Comparison of ENCODE assay signal across 10 mouse cellular contexts in genomic region chr3:63919634-63920033, GRCm38 (mm10). TPM values are rescaled to one million over a fixed set of nuclear protein-coding genes. Genes with fewer than 3 reads are reported as not detected.
A peak's percentile ranks its signal among the peaks of the same experiment; 100 is the strongest.
DNase-seq lines count a peak whose midpoint lies in the region; ATAC-seq and TF ChIP-seq lines count a peak whose summit lies in the region.
"Had no signal": no experiment of that assay in that cellular context is flagged by ENCODE, and none has a peak within 500 bp of the region (broad histone marks: within the 10 kb centered on the region; RNA-seq: fewer than 3 reads in every experiment).

No protein-coding gene starts in this region.

- no peak overlapping the region for H3K4me3 ChIP-seq in left cerebral cortex, adult 2 months
- H3K4me3 ChIP-seq in MEL (ENCODE audit: control insufficient read depth in 1 of 2, insufficient read depth in 1 of 2, low read depth in 2 of 2, low read length in 2 of 2) = no peak overlapping the region
- no peak overlapping the region for H3K4me3 ChIP-seq in liver, embryonic 14.5 days (ENCODE audit: insufficient read depth in 1 of 2, low read depth in 2 of 2, low read length in 2 of 2)
- H3K4me3 ChIP-seq in hindbrain, embryonic 13.5 days = no peak overlapping the region
- H3K4me3 ChIP-seq: embryonic facial prominence, embryonic 15.5 days; limb, embryonic 13.5 days had no signal

- no peak overlapping the region for H3K27ac ChIP-seq in left cerebral cortex, adult 2 months
- no peak overlapping the region for H3K27ac ChIP-seq in MEL (ENCODE audit: control insufficient read depth, low read depth, low read length)
- H3K27ac ChIP-seq in liver, embryonic 14.5 days = no peak overlapping the region
- H3K27ac ChIP-seq in hindbrain, embryonic 13.5 days = no peak overlapping the region
- H3K27ac ChIP-seq: embryonic facial prominence, embryonic 15.5 days; limb, embryonic 13.5 days had no signal

- WGBS in liver, embryonic 14.5 days (ENCODE audit: insufficient replicate concordance) = 59% methylated on average over 3 of the region's 3 CpGs
- WGBS in hindbrain, embryonic 13.5 days = 63% methylated on average over 3 of the region's 3 CpGs

- peak; percentile 66 for TF ChIP-seq CTCF in left cerebral cortex, adult 2 months (IDR thresholded peaks at IDR 0.05)
- TF ChIP-seq CTCF in MEL (IDR thresholded peaks at IDR 0.05 in 2 of 3, conservative IDR thresholded peaks at IDR 0.05 in 1 of 3; ENCODE audit: control insufficient read depth in 1 of 3, insufficient read depth in 1 of 3, low read depth in 2 of 3, low read length in 3 of 3, poor library complexity in 1 of 3, severe bottlenecking in 1 of 3) = peak; percentile 56 to 68 (median 68)
- TF ChIP-seq CTCF in brain, embryonic 14.5 days (IDR thresholded peaks at IDR 0.05; ENCODE audit: borderline replicate concordance, extremely low read depth, insufficient read depth, insufficient read length) = peak; percentile 53; the same call in 1 of the 2 replicates
- peak; percentile 62 for TF ChIP-seq CTCF in liver, embryonic 14.5 days (IDR thresholded peaks at IDR 0.05; ENCODE audit: low read depth)

- peaks cover 0 to 4% of the 10 kb centered on the region in 2 experiments; a peak in 2 of 4 replicates for H3K36me3 ChIP-seq in MEL (ENCODE audit: control insufficient read depth in 1 of 2, insufficient read depth in 2 of 2, low read length in 2 of 2)
- no peaks in the 10 kb centered on the region for H3K36me3 ChIP-seq in liver, embryonic 14.5 days (replicated peaks; ENCODE audit: control insufficient read depth, insufficient read depth, low read depth)
- H3K36me3 ChIP-seq in hindbrain, embryonic 13.5 days = peaks cover 11% of the 10 kb centered on the region; the same call in 1 of the 2 replicates

- DNase-seq in left cerebral cortex, adult 2 months (ENCODE audit: extremely low spot score in 1 of 2, low spot score in 2 of 2) = no peak
- no peak for DNase-seq in left cerebral cortex, postnatal 36 days (ENCODE audit: low spot score in 2 of 2)
- DNase-seq in MEL (ENCODE audit: low read depth, low spot score) = peak; percentile 70
- peak; percentile 60 for DNase-seq in brain, embryonic 14.5 days (ENCODE audit: low read depth)
- DNase-seq in liver, embryonic 14.5 days (ENCODE audit: low read depth in 3 of 3, low spot score in 3 of 3) = peak in 2 of 3 experiments; percentile 3 to 7
- DNase-seq in urinary bladder, postnatal 4 days (ENCODE audit: low spot score in 2 of 2) = no peak
- no peak for DNase-seq in urinary bladder, adult 18-20 months (ENCODE audit: low spot score in 2 of 2)

- H3K4me2 ChIP-seq in liver, embryonic 14.5 days (ENCODE audit: low read depth) = no peak overlapping the region
- no peak overlapping the region for H3K4me2 ChIP-seq in hindbrain, embryonic 13.5 days
- H3K4me2 ChIP-seq: embryonic facial prominence, embryonic 15.5 days; limb, embryonic 13.5 days had no signal

- no peaks in the 10 kb centered on the region for H3K4me1 ChIP-seq in MEL (ENCODE audit: control insufficient read depth in 1 of 2, insufficient read depth in 2 of 2, low read length in 2 of 2)
- H3K4me1 ChIP-seq in liver, embryonic 14.5 days (replicated peaks; ENCODE audit: control insufficient read depth in 2 of 2, insufficient read depth in 2 of 2, low read length in 1 of 2) = no peaks in the 10 kb centered on the region
- no peaks in the 10 kb centered on the region for H3K4me1 ChIP-seq in hindbrain, embryonic 13.5 days (replicated peaks)
- H3K4me1 ChIP-seq: embryonic facial prominence, embryonic 15.5 days; limb, embryonic 13.5 days had no signal

- TF ChIP-seq RAD21 in MEL (IDR thresholded peaks at IDR 0.05; ENCODE audit: low read depth, low read length) = peak; percentile 36

- no peaks in the 10 kb centered on the region for H3K9me3 ChIP-seq in MEL (replicated peaks; ENCODE audit: insufficient read depth, low read length)
- no peaks in the 10 kb centered on the region for H3K9me3 ChIP-seq in liver, embryonic 14.5 days (ENCODE audit: control insufficient read depth, low read length)
- no peaks in the 10 kb centered on the region for H3K9me3 ChIP-seq in hindbrain, embryonic 13.5 days
- H3K9me3 ChIP-seq: embryonic facial prominence, embryonic 15.5 days; limb, embryonic 13.5 days had no signal

- H3K79me2 ChIP-seq in MEL (ENCODE audit: control insufficient read depth, insufficient read depth, low read length, poor library complexity) = no peaks in the 10 kb centered on the region

- no peak overlapping the region for H3K9ac ChIP-seq in MEL (ENCODE audit: control insufficient read depth, low read depth, low read length, poor library complexity, severe bottlenecking)
- no peak overlapping the region for H3K9ac ChIP-seq in liver, embryonic 14.5 days (replicated peaks)
- H3K9ac ChIP-seq in hindbrain, embryonic 13.5 days = no peak overlapping the region
- H3K9ac ChIP-seq: embryonic facial prominence, embryonic 15.5 days; limb, embryonic 13.5 days had no signal

- no peak for TF ChIP-seq POLR2A in MEL (IDR thresholded peaks at IDR 0.05; ENCODE audit: control insufficient read depth in 1 of 2, insufficient read depth in 1 of 2, low read depth in 1 of 2, low read length in 2 of 2, poor library complexity in 1 of 2)
- TF ChIP-seq POLR2A in brain, embryonic 14.5 days (IDR thresholded peaks at IDR 0.05; ENCODE audit: borderline replicate concordance, extremely low read depth, insufficient read depth, insufficient read length, poor library complexity, severe bottlenecking) = no peak

- intact Hi-C loops in left cerebral cortex, adult 2 months (cut with DNase I) = no loop called here
- intact Hi-C loops in left cerebral cortex, postnatal 36 days (cut with DNase I) = no loop called here

- ATAC-seq in liver, embryonic 14.5 days (ENCODE audit: insufficient read depth) = no peak
- ATAC-seq in hindbrain, embryonic 13.5 days (ENCODE audit: low FRiP score) = no peak

- TF ChIP-seq EP300 in MEL (IDR thresholded peaks at IDR 0.05; ENCODE audit: low read depth in 1 of 2, low read length in 2 of 2) = no peak
- no peak for TF ChIP-seq EP300 in liver, embryonic 14.5 days (IDR thresholded peaks at IDR 0.05; ENCODE audit: low read depth)

- no peaks in the 10 kb centered on the region for H3K27me3 ChIP-seq in MEL (ENCODE audit: control insufficient read depth in 1 of 2, insufficient read depth in 2 of 2, low read length in 2 of 2)
- no peaks in the 10 kb centered on the region for H3K27me3 ChIP-seq in liver, embryonic 14.5 days (ENCODE audit: control insufficient read depth, insufficient read depth, low read length)
- H3K27me3 ChIP-seq in hindbrain, embryonic 13.5 days = no peaks in the 10 kb centered on the region
- H3K27me3 ChIP-seq: embryonic facial prominence, embryonic 15.5 days; limb, embryonic 13.5 days had no signal

TF ChIP-seq in MEL, 35 proteins besides CTCF, POLR2A, EP300 and RAD21:
- TF ChIP-seq USF1 (IDR thresholded peaks at IDR 0.05; ENCODE audit: low read depth, low read length) (no peak), SMC3 (IDR thresholded peaks at IDR 0.05; ENCODE audit: low read depth, low read length) (peak; percentile 23; the same call in 1 of the 2 replicates)

RNA-seq across cellular contexts. Expression of gene E130311K13Rik, which starts 9.6 kb away (rescaled TPM):
- 10 to 100 TPM; 10.5 to 11.5 TPM for total RNA-seq in left cerebral cortex, adult 2 months (2021)
- total RNA-seq in left cerebral cortex, postnatal 36 days (2021) = 10 to 100 TPM; 12.1 to 14.1 TPM
- total RNA-seq in MEL (2012; rRNA removed) = 3.9 and 4.0 TPM in 2 replicates
- polyA plus RNA-seq in MEL (2012; ENCODE audit: insufficient read depth in 1 of 2, insufficient read length in 2 of 2, low read depth in 1 of 2, low replicate concordance in 2 of 2, missing spikeins in 1 of 2) = 1 to 10 TPM in 1 of 2 experiments, not detected in 1; 3.9 TPM
- polyA plus RNA-seq in brain, embryonic 14.5 days (2012; rRNA removed) = 2.4 and 4.0 TPM in 2 replicates
- 0.65 and 1.1 TPM in 2 replicates for polyA plus RNA-seq in liver, embryonic 14.5 days (2012; rRNA removed)
- 1.2 and 1.9 TPM in 2 replicates for polyA plus RNA-seq in liver, embryonic 14.5 days (2014; fragmentation: Nextera tagmentation; extraction: Ambion mirVana)
- polyA plus RNA-seq in hindbrain, embryonic 13.5 days (2015; fragmentation: Nextera tagmentation; extraction: Ambion mirVana) = 5.3 and 6.4 TPM in 2 replicates

RNA-seq across cellular contexts. Expression of gene Plch1, which starts 20.4 kb away (rescaled TPM):
- 1 to 10 TPM; 6.2 to 8.4 TPM for total RNA-seq in left cerebral cortex, adult 2 months (2021)
- 1 to 10 TPM; 6.2 to 6.5 TPM for total RNA-seq in left cerebral cortex, postnatal 36 days (2021)
- total RNA-seq in MEL (2012; rRNA removed) = 0.13 and 0.23 TPM in 2 replicates
- polyA plus RNA-seq in MEL (2012; ENCODE audit: insufficient read depth in 1 of 2, insufficient read length in 2 of 2, low read depth in 1 of 2, low replicate concordance in 2 of 2, missing spikeins in 1 of 2) = under 1 TPM in 1 of 2 experiments, not detected in 1; 0.01 TPM
- polyA plus RNA-seq in brain, embryonic 14.5 days (2012; rRNA removed) = 17.2 and 20.9 TPM in 2 replicates
- polyA plus RNA-seq in liver, embryonic 14.5 days (2012; rRNA removed) = 0.06 and 0.11 TPM in 2 replicates
- 0.05 and 0.14 TPM in 2 replicates for polyA plus RNA-seq in liver, embryonic 14.5 days (2014; fragmentation: Nextera tagmentation; extraction: Ambion mirVana)
- 11.1 and 12.2 TPM in 2 replicates for polyA plus RNA-seq in hindbrain, embryonic 13.5 days (2015; fragmentation: Nextera tagmentation; extraction: Ambion mirVana)

RNA-seq across cellular contexts. Expression of gene Slc33a1, which starts 44.9 kb away (rescaled TPM):
- total RNA-seq in left cerebral cortex, adult 2 months (2021) = 10 to 100 TPM; 29.7 to 30.2 TPM
- total RNA-seq in left cerebral cortex, postnatal 36 days (2021) = 10 to 100 TPM; 25.4 to 30.7 TPM
- total RNA-seq in MEL (2012; rRNA removed) = 27.7 and 31.3 TPM in 2 replicates
- 100 to 1,000 TPM in 1 of 2 experiments, 10 to 100 TPM in 1; 27.2 to 123 TPM for polyA plus RNA-seq in MEL (2012; ENCODE audit: insufficient read depth in 1 of 2, insufficient read length in 2 of 2, low read depth in 1 of 2, low replicate concordance in 2 of 2, missing spikeins in 1 of 2)
- polyA plus RNA-seq in brain, embryonic 14.5 days (2012; rRNA removed) = 12.9 and 15.0 TPM in 2 replicates
- polyA plus RNA-seq in liver, embryonic 14.5 days (2012; rRNA removed) = 6.0 and 7.1 TPM in 2 replicates
- 9.8 and 11.0 TPM in 2 replicates for polyA plus RNA-seq in liver, embryonic 14.5 days (2014; fragmentation: Nextera tagmentation; extraction: Ambion mirVana)
- 15.1 and 15.5 TPM in 2 replicates for polyA plus RNA-seq in hindbrain, embryonic 13.5 days (2015; fragmentation: Nextera tagmentation; extraction: Ambion mirVana)

RNA-seq across cellular contexts. Expression of gene Gmps, which starts 56.3 kb away (rescaled TPM):
- total RNA-seq in left cerebral cortex, adult 2 months (2021) = 10 to 100 TPM; 44.4 to 47.5 TPM
- 10 to 100 TPM; 42.8 to 44.3 TPM for total RNA-seq in left cerebral cortex, postnatal 36 days (2021)
- total RNA-seq in MEL (2012; rRNA removed) = 40.4 and 41.8 TPM in 2 replicates
- 10 to 100 TPM; 31.6 to 59.3 TPM for polyA plus RNA-seq in MEL (2012; ENCODE audit: insufficient read depth in 1 of 2, insufficient read length in 2 of 2, low read depth in 1 of 2, low replicate concordance in 2 of 2, missing spikeins in 1 of 2)
- polyA plus RNA-seq in brain, embryonic 14.5 days (2012; rRNA removed) = 16.5 and 20.5 TPM in 2 replicates
- polyA plus RNA-seq in liver, embryonic 14.5 days (2012; rRNA removed) = 4.8 and 7.5 TPM in 2 replicates
- 23.1 and 23.4 TPM in 2 replicates for polyA plus RNA-seq in liver, embryonic 14.5 days (2014; fragmentation: Nextera tagmentation; extraction: Ambion mirVana)
- 44.5 and 47.4 TPM in 2 replicates for polyA plus RNA-seq in hindbrain, embryonic 13.5 days (2015; fragmentation: Nextera tagmentation; extraction: Ambion mirVana)

Comparison
In these comparisons a context has a peak if more than half of its experiments do, and no peak if none do; other contexts are left out.
1. DNase-seq: peak in MEL (single experiment), brain, embryonic 14.5 days (single experiment) and liver, embryonic 14.5 days (2 of 3); none in left cerebral cortex, adult 2 months (0 of 2), left cerebral cortex, postnatal 36 days (0 of 2), urinary bladder, postnatal 4 days (0 of 2) and urinary bladder, adult 18-20 months (0 of 2).
2. RNA of gene Plch1, which starts 20.4 kb away (polyA plus RNA-seq): 17.2 to 20.9 TPM in brain, embryonic 14.5 days and 11.1 to 12.2 TPM in hindbrain, embryonic 13.5 days; 0.05 to 0.14 TPM in liver, embryonic 14.5 days and 0.01 TPM in MEL; every median in the first group is over 10 times any median in the second.
3. Peak in every context shown above with its lines, with median percentiles within 50 percentile points of each other: CTCF ChIP-seq.